Mouse (Mus musculus) kidney, postnatal 36 days (tissue): ENCODE data around the gene 1700003H04Rik.

Experiments used
- DNase-seq, 2 experiments: peaks; one replicate each; pipeline ENCODE4 v3.0.0; 2021 to 2022; ENCODE audit warnings: mixed read lengths in 2 of 2

Gene 1700003H04Rik

DNA sequence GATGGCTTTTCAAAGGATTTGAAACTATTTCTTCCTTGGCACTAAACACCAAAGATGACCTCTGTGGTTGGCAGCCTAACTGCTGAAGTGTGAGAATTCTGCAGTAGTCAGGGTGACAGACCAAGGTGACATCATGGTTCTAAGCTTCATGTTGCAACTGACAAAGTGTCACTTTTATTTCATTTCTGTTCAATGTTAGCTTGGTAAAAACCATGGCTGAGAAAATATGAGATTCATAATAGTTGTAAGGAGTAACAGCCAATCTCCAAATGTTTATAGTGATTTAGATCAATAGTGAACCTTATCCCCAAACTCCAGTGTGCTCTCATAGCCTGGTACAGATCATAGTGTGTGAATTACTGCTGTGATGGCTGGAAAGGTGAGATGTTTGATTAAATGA is at the start of gene 1700003H04Rik:
Gene 1700003H04Rik (minus strand): TSS at position 101 of the 400 bp plus-strand sequence.
- DNase-seq: no peak

GRCm38 (mm10) chr3:124623031-124623430 is 42.1 kb upstream of the 1700003H04Rik start:
- DNase-seq: no peak

GRCm38 (mm10) chr3:124613287-124613686 is 32.4 kb upstream of the 1700003H04Rik start:
- no peak for DNase-seq

DNA sequence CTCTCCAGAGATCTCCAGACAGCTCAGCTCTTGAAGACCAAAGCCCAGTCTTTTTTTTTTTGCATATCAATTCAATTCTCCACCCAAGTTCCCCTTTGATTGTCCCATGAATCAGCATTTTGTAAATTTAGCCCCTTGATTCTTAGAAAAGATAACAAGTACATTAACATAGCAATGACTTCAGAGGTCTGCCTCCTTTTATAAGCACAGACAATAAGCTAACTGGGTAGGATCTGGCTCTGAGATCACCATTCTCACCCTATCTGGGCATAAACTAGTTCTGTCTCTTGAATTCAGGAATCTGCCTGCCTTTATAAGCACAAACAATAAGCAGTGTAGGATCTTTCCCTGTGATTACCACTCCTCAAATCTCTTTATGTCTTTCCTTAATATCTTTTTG is 29.1 kb upstream of the 1700003H04Rik start:
- DNase-seq: no peak

DNA sequence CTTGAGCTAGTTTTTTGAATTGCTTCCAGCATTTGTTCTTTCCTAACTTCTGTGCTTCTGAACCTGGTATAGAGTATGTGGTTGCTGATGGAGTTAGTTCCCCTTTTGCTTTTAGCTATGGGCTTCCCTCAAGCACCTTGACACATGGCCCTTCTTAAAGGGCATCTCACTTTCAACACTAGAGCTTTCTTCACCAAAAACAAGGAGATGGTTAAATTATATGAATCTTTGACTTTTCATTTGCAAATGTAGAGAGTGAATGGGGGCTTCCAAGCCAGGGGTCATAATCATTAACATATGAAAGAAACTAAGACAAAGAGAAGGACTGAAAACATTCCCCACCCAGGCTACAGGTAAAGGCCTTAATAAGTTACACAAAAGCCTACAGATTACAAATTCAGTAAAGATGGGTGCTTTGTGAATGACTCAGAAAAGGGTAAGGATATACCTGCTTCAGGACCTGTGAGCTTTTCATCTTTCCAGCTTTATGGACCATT is 25.2 kb upstream of the 1700003H04Rik start:
- no peak for DNase-seq

GRCm38 (mm10) chr3:124605518-124605917 is 24.6 kb upstream of the 1700003H04Rik start:
- DNase-seq: no peak

DNA sequence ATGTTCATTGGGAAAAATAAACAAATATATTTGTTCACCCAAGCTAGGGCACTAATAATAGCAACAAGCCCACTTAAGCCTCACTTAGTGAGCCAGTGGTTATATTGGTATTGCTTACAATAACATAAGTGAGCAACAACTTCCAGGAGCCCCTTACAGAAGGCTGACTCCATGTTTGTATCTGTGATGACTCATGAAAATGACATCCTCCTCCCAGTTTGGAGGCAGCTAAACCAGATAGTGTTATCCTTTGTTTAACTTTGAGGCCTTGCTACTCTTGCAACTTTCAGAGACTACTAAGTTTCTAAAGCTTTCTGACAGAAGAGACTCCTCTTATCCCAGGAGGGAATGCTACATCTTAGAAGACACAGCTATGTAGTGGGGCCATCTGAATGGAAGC is 16.9 kb upstream of the 1700003H04Rik start:
- no peak for DNase-seq

DNA sequence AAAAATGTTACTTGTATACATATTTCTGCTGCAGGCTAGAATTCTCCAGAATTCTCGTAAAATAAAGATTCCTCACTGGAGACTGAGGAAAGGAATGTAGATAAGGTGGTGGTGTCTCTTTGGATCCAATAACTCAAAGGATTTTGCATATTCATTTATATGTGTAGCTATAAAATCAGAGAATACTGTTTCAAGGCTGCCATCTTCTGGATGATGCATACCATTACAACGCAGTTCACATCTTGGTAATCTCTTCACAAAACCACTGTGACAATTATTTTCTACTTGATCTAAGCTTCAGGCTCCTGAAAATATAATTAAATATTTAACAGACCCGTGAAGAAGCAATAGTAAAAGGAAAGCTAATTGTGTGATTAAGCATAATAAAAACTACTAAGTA is 6.6 kb upstream of the 1700003H04Rik start:
- DNase-seq: no peak

DNA sequence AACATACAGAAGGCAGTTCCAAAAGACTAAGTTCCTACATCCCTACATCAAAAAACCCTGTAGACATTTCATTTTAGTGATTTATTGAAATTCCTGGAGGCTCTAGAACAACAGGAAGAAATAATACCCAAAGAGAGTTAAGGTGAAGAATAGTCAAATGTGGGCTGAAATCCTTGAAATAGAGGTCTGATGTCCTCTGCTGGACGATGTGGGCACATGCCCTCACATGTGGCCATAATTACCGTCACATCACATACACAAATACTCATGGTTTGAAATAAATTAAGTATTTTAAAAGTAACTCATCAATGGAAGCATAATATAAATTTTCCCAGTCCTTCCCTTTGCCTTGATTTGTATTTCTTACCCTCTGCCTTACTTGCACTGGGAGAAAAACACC is 4.9 kb upstream of the 1700003H04Rik start:
- no peak for DNase-seq

DNA sequence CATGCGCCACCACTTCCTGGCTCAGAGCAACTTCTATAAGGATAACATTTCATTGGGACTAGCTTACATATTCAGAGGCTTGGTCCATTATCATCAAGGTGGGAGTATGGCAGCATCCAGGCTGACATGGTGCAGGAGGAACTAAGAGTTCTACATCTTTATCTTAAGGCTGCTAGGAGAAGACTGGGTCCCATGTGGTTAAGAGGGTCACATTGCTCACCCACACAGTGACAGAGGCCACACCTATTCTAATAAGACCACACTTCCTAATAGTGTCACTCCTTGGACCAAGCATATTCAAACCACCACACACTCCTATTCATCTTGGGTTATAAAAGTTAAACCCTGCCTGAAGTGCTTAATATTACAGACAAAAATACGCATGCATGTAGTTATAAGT is 23.6 kb downstream of the 1700003H04Rik start:
- DNase-seq: no peak

GRCm38 (mm10) chr3:124555963-124556362 is 24.9 kb downstream of the 1700003H04Rik start:
- no peak for DNase-seq

DNA sequence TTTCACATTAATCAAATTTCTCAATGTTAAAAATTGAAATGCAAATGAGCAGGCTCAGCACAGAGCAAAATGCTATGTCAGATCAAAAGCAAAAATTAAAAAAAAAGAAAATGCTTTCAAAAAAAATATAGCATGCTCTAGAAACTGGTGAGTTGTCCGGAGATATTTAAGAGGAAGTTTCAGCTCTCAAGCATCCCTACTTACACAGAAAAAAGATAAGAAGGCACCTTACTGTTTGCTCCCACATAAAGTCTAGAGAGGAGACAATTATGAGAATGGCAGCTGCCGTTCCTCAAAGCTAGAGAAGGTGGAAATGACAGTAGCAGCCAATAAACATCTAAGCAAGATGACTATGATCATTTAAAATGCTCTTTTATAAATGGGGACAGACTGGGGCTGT is 25.8 kb downstream of the 1700003H04Rik start:
- DNase-seq: no peak

GRCm38 (mm10) chr3:124548898-124549297 is 32.0 kb downstream of the 1700003H04Rik start:
- DNase-seq: no peak

DNA sequence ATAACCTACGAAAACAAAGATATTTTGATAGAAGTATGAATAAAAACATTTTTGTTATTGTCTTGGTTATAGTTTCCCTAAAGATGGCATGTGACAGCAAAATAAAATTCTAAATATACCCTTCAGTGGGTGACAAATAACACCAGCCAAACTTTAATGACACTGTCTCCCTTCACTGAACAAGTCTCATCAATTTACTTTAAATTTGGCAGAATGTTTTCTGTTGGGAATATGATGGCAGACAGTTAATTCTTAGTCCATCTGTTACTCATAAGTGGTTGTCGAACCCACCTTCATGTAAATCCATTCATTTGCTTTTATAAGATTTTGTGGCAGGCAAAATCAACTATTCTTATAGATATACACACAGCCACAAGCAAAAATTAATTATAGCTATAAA is 42.6 kb downstream of the 1700003H04Rik start:
- no peak for DNase-seq

- DNase-seq: no peak
These were observed 44.3 kb downstream of the 1700003H04Rik start for GRCm38 (mm10) chr3:124536602-124537001.

- DNase-seq: no peak
These were observed 62.1 kb downstream of the 1700003H04Rik start for GRCm38 (mm10) chr3:124518786-124519185.
